Mouse (Mus musculus) Muller cell, postnatal 12 days (primary cell): ENCODE data around the gene Lap3.

ENCODE experiments used
- DNase-seq: peaks from one replicate; pipeline ENCODE4 v3.0.0-alpha.2; 2015; ENCODE audit errors: inconsistent ontology term

The Lap3 gene

GRCm38 (mm10) chr5:45493191-45494092, at the start of gene Lap3:
Lap3 (plus strand) TSS chr5:45493374.
- DNase-seq, result peak; percentile 99

GRCm38 (mm10) chr5:45444130-45444832, 48.9 kb upstream of the Lap3 start:
- no peak for DNase-seq

- DNase-seq, result no peak
These were observed 44.5 kb upstream of the Lap3 start for GRCm38 (mm10) chr5:45448676-45449075.

- DNase-seq, result no peak
These were observed 44.0 kb upstream of the Lap3 start for GRCm38 (mm10) chr5:45449206-45449605.

- peak; percentile 100 for DNase-seq
These were observed 43.1 kb upstream of the Lap3 start, which contains the start of gene Qdpr for GRCm38 (mm10) chr5:45449831-45450716. Qdpr (minus strand) TSS chr5:45450236.

GRCm38 (mm10) chr5:45453451-45453850, 39.7 kb upstream of the Lap3 start, which contains the start of gene Clrn2:
Clrn2 (plus strand) TSS chr5:45453751.
- no peak for DNase-seq

GRCm38 (mm10) chr5:45454456-45454855, 38.7 kb upstream of the Lap3 start:
- no peak for DNase-seq

GRCm38 (mm10) chr5:45472880-45473450, 20.2 kb upstream of the Lap3 start:
- peak; percentile 88 for DNase-seq

- DNase-seq, result peak; percentile 87
These were observed 19.7 kb upstream of the Lap3 start for GRCm38 (mm10) chr5:45473521-45473920.

- peak; percentile 56 for DNase-seq
These were observed 19.0 kb upstream of the Lap3 start for GRCm38 (mm10) chr5:45474215-45474614.

- DNase-seq, result no peak
These were observed 18.4 kb upstream of the Lap3 start for GRCm38 (mm10) chr5:45474758-45475157.

GRCm38 (mm10) chr5:45475771-45476170, 17.4 kb upstream of the Lap3 start:
- DNase-seq, result no peak

- peak; percentile 45 for DNase-seq
These were observed 16.9 kb upstream of the Lap3 start for GRCm38 (mm10) chr5:45476288-45476687.

GRCm38 (mm10) chr5:45477601-45478000, 15.6 kb upstream of the Lap3 start:
- no peak for DNase-seq

GRCm38 (mm10) chr5:45480066-45480465, 13.1 kb upstream of the Lap3 start:
- DNase-seq, result no peak

GRCm38 (mm10) chr5:45481125-45481524, 12.0 kb upstream of the Lap3 start:
- DNase-seq, result no peak

GRCm38 (mm10) chr5:45482607-45483006, 10.6 kb upstream of the Lap3 start:
- DNase-seq, result no peak

GRCm38 (mm10) chr5:45483654-45484053, 9.5 kb upstream of the Lap3 start:
- no peak for DNase-seq

- DNase-seq, result no peak
These were observed 1.4 kb upstream of the Lap3 start for GRCm38 (mm10) chr5:45491776-45492175.

GRCm38 (mm10) chr5:45494093-45494755, 1.1 kb downstream of the Lap3 start:
- no peak for DNase-seq
